Mouse (Mus musculus): ENCODE data around the gene Snapc5. TPM values are rescaled to one million over a fixed set of nuclear protein-coding genes. Genes with fewer than 3 reads are reported as not detected.
"Not testable (repeated sequence)": the region's sequence is repeated elsewhere in the genome, so short reads cannot be mapped to it uniquely, and the experiment has no call there.

Gene Snapc5
- total and polyA plus RNA-seq, 2 experiments, result 5.6 to 13.9 TPM

DNA sequence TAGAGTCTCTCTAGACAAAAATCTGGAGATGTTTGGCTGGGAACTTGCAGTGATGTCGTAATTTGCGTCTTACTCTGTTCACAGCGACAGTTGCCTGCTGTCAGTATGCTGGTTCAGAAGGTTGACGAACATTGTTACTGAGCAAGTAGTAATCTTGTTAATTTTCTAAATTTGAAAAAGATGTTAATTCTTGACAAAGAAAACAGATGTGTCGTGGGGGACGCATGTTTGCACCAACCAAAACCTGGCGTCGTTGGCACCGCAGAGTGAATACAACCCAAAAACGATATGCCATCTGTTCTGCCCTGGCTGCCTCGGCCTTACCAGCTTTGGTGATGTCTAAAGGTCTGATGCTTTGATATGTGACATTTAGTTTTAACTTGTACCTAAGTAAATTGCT lies 3.7 kb upstream of the Snapc5 start:
- no peak overlapping the region for H3K4me3 ChIP-seq (ENCODE audit: insufficient read depth, low read depth, low read length)
- TF ChIP-seq POLR2A (IDR thresholded peaks at IDR 0.05; ENCODE audit: extremely low read depth, insufficient read depth, low read length) (no peak), CTCF (IDR thresholded peaks at IDR 0.05; ENCODE audit: low read depth, low read length) (no peak)
- H3K27ac ChIP-seq (replicated peaks; ENCODE audit: insufficient read depth, low read depth, low read length), result no peak overlapping the region
- DNase-seq (ENCODE audit: extremely low read depth, low read depth, low spot score), result peak; percentile 26
- peaks cover 35% of the 10 kb centered on the region for H3K36me3 ChIP-seq (ENCODE audit: control insufficient read depth, insufficient read depth, low read length)
- peaks cover 12% of the 10 kb centered on the region for H3K4me1 ChIP-seq (ENCODE audit: control insufficient read depth, insufficient read depth, low read length)
- H3K9ac ChIP-seq (ENCODE audit: low read depth, low read length), result no peak overlapping the region
- 71% methylated on average over 11 of the region's 11 CpGs for WGBS
- H3K79me2 ChIP-seq (ENCODE audit: control insufficient read depth, insufficient read depth, low read length), result peaks cover 4% of the 10 kb centered on the region; the same call in 1 of the 2 replicates
- no peaks in the 10 kb centered on the region for H3K27me3 ChIP-seq (ENCODE audit: control insufficient read depth, insufficient read depth, low read length)

DNA sequence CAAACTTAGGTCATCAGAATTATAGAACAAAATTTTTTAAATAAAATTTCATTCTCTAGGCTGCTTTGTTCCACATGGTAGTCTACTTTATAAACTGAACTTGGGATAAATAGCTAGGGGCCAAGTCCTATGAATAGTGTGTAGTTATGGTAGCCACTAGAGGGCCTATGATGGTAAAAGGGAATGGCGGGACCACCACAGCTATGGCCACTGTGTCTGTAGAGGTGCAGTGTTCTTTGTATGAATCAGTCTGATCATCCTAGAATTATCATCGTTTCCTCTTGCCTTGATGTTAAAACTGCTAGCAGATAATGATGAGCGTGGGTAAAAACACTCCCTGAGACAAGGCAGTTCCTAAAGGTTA lies 482 bp upstream of the Snapc5 start:
- no peak overlapping the region for H3K27ac ChIP-seq (replicated peaks; ENCODE audit: insufficient read depth, low read depth, low read length)
- WGBS, result 57% methylated on average over 3 of the region's 3 CpGs
- peaks cover 4% of the 10 kb centered on the region; the same call in 1 of the 2 replicates for H3K79me2 ChIP-seq (ENCODE audit: control insufficient read depth, insufficient read depth, low read length)
- H3K36me3 ChIP-seq (ENCODE audit: control insufficient read depth, insufficient read depth, low read length), result peaks cover 47% of the 10 kb centered on the region
- TF ChIP-seq CTCF (IDR thresholded peaks at IDR 0.05; ENCODE audit: low read depth, low read length), result 0 out of 2 replicates have a peak, but pooled peaks have one; percentile 2
- TF ChIP-seq POLR2A (IDR thresholded peaks at IDR 0.05; ENCODE audit: extremely low read depth, insufficient read depth, low read length), result no peak
- no peak overlapping the region; the same call in 1 of the 2 replicates for H3K9ac ChIP-seq (ENCODE audit: low read depth, low read length)
- peak; percentile 13 for DNase-seq (ENCODE audit: extremely low read depth, low read depth, low spot score)
- H3K4me3 ChIP-seq (ENCODE audit: insufficient read depth, low read depth, low read length), result no peak overlapping the region; the same call in 1 of the 2 replicates
- H3K27me3 ChIP-seq (ENCODE audit: control insufficient read depth, insufficient read depth, low read length), result no peaks in the 10 kb centered on the region
- H3K4me1 ChIP-seq (ENCODE audit: control insufficient read depth, insufficient read depth, low read length), result peaks cover 12% of the 10 kb centered on the region

DNA sequence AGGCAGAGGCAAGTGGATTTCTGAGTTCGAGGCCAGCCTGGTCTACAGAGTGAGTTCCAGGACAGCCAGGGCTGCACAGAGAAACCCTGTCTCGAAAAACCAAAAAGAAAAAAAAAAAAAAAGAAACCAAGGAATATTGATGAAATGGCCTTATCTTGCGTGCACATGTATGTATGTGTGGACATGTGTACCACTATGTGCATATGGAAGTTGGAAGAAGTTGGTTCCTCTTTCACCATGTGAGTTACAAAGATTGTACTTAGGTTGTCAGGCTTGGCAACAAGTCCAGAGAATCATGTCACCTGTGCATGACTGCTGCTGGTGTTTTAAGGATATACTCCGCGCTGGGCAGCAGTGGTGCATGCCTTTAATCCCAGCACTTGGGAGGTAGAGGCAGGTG lies 4.2 kb downstream of the Snapc5 start:
- H3K4me1 ChIP-seq (ENCODE audit: control insufficient read depth, insufficient read depth, low read length); H3K4me3 ChIP-seq (ENCODE audit: insufficient read depth, low read depth, low read length); H3K27me3 ChIP-seq (ENCODE audit: control insufficient read depth, insufficient read depth, low read length); H3K79me2 ChIP-seq (ENCODE audit: control insufficient read depth, insufficient read depth, low read length); H3K27ac ChIP-seq (replicated peaks; ENCODE audit: insufficient read depth, low read depth, low read length); H3K9ac ChIP-seq (ENCODE audit: low read depth, low read length); DNase-seq (ENCODE audit: extremely low read depth, low read depth, low spot score): not testable (repeated sequence)
- H3K36me3 ChIP-seq (ENCODE audit: control insufficient read depth, insufficient read depth, low read length), result peaks cover 25% of the 10 kb centered on the region
- 92% methylated on average over 5 of the region's 5 CpGs for WGBS

DNA sequence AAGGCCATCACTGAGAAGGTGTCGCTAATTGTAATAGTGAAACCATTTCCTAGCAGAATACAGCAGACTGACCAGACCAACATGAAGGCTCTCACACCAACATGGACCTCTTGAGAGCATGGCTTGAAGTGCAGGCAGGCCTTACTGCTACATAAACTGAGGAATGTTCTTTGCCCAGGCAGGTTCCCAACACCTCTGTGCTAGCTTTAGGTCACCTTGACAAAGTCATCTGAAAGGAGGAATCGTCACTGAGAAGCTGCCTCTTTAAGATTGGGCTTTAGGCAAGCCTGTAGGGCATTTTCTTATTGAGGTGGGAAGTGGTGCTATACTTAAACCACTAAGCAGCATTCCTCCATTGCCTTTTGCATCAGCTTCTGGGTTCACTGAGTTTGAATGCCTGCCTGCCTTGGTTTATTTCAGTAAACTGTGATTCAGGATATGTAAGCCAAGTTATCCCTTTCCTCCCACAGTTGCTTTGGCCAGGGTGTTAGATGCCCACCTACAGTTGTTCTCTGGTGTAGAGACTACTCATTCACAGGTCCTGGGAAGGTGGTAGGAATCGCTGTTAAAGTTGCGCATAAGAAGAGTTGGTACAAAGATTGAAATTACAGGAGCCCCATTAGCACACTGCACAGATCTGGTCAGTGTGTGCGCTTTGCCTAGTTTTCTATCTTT lies 5.2 kb downstream of the Snapc5 start:
- Histone ChIP-seq H3K79me2 (ENCODE audit: control insufficient read depth, insufficient read depth, low read length) (0 out of 2 replicates have a peak, but pooled peaks cover 4% of the 10 kb centered on the region), H3K9ac (ENCODE audit: low read depth, low read length) (no peak overlapping the region), H3K27ac (replicated peaks; ENCODE audit: insufficient read depth, low read depth, low read length) (no peak overlapping the region), H3K4me1 (ENCODE audit: control insufficient read depth, insufficient read depth, low read length) (peaks cover 5% of the 10 kb centered on the region; the same call in 1 of the 2 replicates), H3K4me3 (ENCODE audit: insufficient read depth, low read depth, low read length) (no peak overlapping the region), H3K27me3 (ENCODE audit: control insufficient read depth, insufficient read depth, low read length) (no peaks in the 10 kb centered on the region), H3K36me3 (ENCODE audit: control insufficient read depth, insufficient read depth, low read length) (peaks cover 24% of the 10 kb centered on the region)
- 93% methylated on average over 5 of the region's 5 CpGs for WGBS
- no peak for DNase-seq (ENCODE audit: extremely low read depth, low read depth, low spot score)
- TF ChIP-seq CTCF (IDR thresholded peaks at IDR 0.05; ENCODE audit: low read depth, low read length) (no peak), POLR2A (IDR thresholded peaks at IDR 0.05; ENCODE audit: extremely low read depth, insufficient read depth, low read length) (no peak)

DNA sequence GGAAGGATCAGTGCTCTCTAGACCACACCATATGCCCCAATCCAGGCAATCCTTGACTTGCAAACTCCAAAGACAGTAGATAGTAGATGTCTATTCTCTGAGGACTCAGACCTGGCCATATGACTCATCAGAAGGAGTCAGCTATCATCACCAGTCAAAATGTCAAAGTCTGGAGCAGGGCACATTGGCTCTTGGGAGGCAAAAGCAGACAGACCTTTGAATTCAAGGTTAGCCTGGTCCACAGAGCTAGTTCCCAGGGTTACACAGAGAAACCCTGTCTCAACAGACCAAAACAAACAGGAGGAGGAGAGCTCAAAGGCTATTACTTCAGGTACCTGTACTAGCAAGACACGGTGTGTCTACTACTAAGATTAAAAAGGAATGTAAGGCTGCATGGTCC lies 14.8 kb downstream of the Snapc5 start:
- Histone ChIP-seq H3K36me3 (ENCODE audit: control insufficient read depth, insufficient read depth, low read length) (peaks cover 34% of the 10 kb centered on the region), H3K27me3 (ENCODE audit: control insufficient read depth, insufficient read depth, low read length) (no peaks in the 10 kb centered on the region), H3K4me1 (ENCODE audit: control insufficient read depth, insufficient read depth, low read length) (no peaks in the 10 kb centered on the region), H3K4me3 (ENCODE audit: insufficient read depth, low read depth, low read length) (no peak overlapping the region), H3K9ac (ENCODE audit: low read depth, low read length) (no peak overlapping the region), H3K27ac (replicated peaks; ENCODE audit: insufficient read depth, low read depth, low read length) (no peak overlapping the region), H3K79me2 (ENCODE audit: control insufficient read depth, insufficient read depth, low read length) (no peaks in the 10 kb centered on the region)
- TF ChIP-seq POLR2A (IDR thresholded peaks at IDR 0.05; ENCODE audit: extremely low read depth, insufficient read depth, low read length) (no peak), CTCF (IDR thresholded peaks at IDR 0.05; ENCODE audit: low read depth, low read length) (no peak)
- WGBS, result 74% methylated on average over 1 of the region's 1 CpGs
- no peak for DNase-seq (ENCODE audit: extremely low read depth, low read depth, low spot score)

DNA sequence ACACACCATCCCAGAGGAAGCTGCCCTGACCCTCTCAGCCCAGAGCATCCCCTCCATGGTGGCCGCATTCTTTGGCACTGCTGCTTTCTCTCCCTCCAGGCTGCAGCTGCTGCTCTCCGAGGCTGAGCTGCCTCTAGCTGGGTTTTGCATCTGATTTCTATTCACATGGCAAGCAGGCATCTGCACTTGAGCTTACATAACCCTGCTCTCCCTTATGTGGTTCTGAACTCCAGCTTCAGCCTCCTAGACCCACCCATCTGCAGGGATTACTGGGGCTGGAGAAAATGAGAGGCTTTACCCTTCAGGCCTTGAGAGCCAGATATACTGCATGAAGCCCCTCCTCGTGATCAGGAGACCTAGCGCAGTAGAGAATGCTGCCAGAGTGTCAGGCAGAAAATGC lies 16.5 kb downstream of the Snapc5 start:
- no peak overlapping the region for H3K9ac ChIP-seq (ENCODE audit: low read depth, low read length)
- no peak for TF ChIP-seq POLR2A (IDR thresholded peaks at IDR 0.05; ENCODE audit: extremely low read depth, insufficient read depth, low read length)
- TF ChIP-seq CTCF (IDR thresholded peaks at IDR 0.05; ENCODE audit: low read depth, low read length), result no peak
- no peaks in the 10 kb centered on the region for H3K27me3 ChIP-seq (ENCODE audit: control insufficient read depth, insufficient read depth, low read length)
- 94% methylated on average over 4 of the region's 4 CpGs for WGBS
- H3K27ac ChIP-seq (replicated peaks; ENCODE audit: insufficient read depth, low read depth, low read length), result no peak overlapping the region
- no peak for DNase-seq (ENCODE audit: extremely low read depth, low read depth, low spot score)
- H3K4me1 ChIP-seq (ENCODE audit: control insufficient read depth, insufficient read depth, low read length), result no peaks in the 10 kb centered on the region
- peaks cover 35% of the 10 kb centered on the region for H3K36me3 ChIP-seq (ENCODE audit: control insufficient read depth, insufficient read depth, low read length)
- H3K79me2 ChIP-seq (ENCODE audit: control insufficient read depth, insufficient read depth, low read length), result no peaks in the 10 kb centered on the region
- no peak overlapping the region for H3K4me3 ChIP-seq (ENCODE audit: insufficient read depth, low read depth, low read length)
